Mouse (Mus musculus): Measurements from ENCODE around the gene Ispd. TPM values are rescaled to one million over a fixed set of nuclear protein-coding genes. Genes with fewer than 3 reads are reported as not detected.

Gene Ispd
- under 1 TPM; 0.11 to 0.52 TPM for polyA plus RNA-seq (2012; fragmentation: generic; extraction: Trizol)

GRCm38 (mm10) chr12:36381441-36382340 lies at the start of gene Ispd, which contains the start of gene D630036H23Rik:
TSS of gene Ispd (plus strand) at chr12:36381450.
TSS of gene D630036H23Rik (minus strand) at chr12:36382181.

Other genes starting within 250 kb of the Ispd start
- gene Ankmy2, start 224.3 kb upstream of the Ispd start, polyA plus RNA-seq (2012; fragmentation: generic; extraction: Trizol) = 10 to 100 TPM in 1 of 2 experiments, 1 to 10 TPM in 1; 2.4 to 20.8 TPM
- 10 to 100 TPM; 19.8 to 37.7 TPM for gene Bzw2, start 223.4 kb upstream of the Ispd start, polyA plus RNA-seq (2012; fragmentation: generic; extraction: Trizol)
- gene Lrrc72, start 128.1 kb upstream of the Ispd start, polyA plus RNA-seq (2012; fragmentation: generic; extraction: Trizol) = not detected
- not detected for gene Sostdc1, start 67.3 kb upstream of the Ispd start, polyA plus RNA-seq (2012; fragmentation: generic; extraction: Trizol)
- gene D630036H23Rik, start 731 bp downstream of the Ispd start, polyA plus RNA-seq (2012; fragmentation: generic; extraction: Trizol) = 1 to 10 TPM in 1 of 2 experiments, under 1 TPM in 1; 0.51 to 1.2 TPM

Data from C3H10T1/2 (cell line).